Mouse (Mus musculus): Measurements from ENCODE around the gene Rab5b.
A peak's percentile ranks its signal among the peaks of the same experiment; 100 is the strongest.
"Not testable (repeated sequence)": the region's sequence is repeated elsewhere in the genome, so short reads cannot be mapped to it uniquely, and the experiment has no call there.

Gene Rab5b

GRCm38 (mm10) chr10:128695992-128696807, at the start of gene Rab5b:
Gene Rab5b (minus strand): TSS chr10:128696264.
- peak; percentile 97 to 100 for DNase-seq

DNA sequence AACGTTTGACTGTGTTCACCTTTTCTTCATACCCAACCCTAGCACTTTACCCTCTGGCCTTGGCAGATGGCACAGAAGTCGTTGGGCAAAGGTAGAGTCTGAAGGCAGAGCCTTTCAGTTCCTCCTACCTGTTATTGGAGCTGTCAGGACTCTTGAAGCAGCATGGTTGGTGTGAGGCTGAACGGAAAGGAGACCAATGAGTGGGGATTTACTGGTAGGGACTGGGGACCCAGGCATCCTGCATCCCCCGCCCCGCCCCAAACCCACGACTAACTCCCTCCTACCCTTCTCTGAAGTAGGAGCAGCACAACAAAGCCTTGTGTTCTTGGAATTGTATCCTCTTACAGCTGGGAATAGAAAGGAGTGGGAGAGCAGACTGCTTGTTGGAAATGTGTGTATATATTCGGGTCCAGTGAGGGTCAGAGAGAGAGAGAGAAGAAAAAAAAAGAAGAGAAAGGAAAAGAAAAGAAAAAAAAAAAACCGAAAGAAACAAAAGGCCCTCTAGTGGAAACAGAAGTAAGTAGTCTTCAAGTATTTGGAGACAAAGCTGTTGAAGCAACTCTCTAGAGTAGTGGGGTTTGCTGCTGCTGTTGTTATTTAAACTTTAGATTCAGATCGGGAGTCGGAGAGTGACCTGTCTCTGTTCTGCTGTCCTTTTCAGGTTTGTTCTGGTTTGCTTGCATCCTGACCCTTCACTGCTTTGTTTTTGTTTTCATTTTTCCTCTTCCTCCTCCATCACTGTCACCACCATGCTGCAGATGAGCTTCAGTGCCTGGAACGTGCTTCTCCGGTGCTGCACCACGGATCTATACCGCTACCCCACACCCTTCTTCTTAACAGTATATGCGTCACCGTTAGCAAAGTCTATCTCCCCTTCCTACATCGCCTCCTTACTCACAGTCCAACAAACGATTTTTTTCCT, 48.9 kb upstream of the Rab5b start, which contains the start of gene Dgka:
Gene Dgka (minus strand): TSS at position 176 of the 922 bp plus-strand sequence.
- peak; percentile 35 to 46 for DNase-seq

DNA sequence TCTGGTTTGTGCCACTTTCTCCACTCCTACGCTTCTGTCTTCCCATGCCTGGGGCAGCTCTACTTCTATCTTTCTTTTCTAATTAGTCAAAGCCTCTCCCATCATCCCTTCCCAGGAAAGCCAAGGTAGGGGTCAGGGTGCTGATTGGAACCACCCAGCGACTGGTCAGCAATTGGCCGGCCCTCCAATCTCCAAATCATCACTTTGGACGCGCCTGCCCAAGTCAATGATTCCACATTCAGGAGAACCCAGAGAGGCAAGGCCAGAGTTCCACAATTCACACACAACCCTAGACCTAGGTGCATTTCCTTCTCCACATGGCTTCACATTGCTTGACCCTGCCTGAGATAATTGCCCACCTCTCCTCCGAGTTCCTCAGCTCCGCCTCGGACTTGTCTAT, 48.1 kb upstream of the Rab5b start:
- peak; percentile 53 to 69 for DNase-seq

DNA sequence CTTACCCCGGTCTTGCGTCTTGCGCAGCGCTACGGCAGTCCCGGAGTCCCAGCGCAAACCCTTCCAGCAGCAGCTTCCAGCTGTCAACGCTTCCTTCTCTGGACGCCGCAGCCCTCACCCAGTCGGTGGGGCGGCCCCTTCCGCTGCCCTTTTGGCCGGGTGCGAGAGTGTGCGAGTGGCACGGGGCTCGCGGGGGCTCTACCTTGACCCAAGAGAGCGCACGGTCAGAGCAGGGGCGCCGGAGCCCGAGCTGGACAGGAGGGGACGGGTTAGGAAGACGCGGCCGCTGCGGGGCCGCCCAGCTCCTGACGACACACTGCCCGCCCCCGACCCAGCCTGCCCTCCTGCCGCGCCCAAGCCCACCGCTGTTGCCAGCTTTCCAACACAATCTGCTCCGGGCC, 47.7 kb upstream of the Rab5b start:
- peak; percentile 64 to 82 for DNase-seq

GRCm38 (mm10) chr10:128743235-128743634, 47.2 kb upstream of the Rab5b start:
- peak in 1 of 2 experiments; percentile 12 for DNase-seq

DNA sequence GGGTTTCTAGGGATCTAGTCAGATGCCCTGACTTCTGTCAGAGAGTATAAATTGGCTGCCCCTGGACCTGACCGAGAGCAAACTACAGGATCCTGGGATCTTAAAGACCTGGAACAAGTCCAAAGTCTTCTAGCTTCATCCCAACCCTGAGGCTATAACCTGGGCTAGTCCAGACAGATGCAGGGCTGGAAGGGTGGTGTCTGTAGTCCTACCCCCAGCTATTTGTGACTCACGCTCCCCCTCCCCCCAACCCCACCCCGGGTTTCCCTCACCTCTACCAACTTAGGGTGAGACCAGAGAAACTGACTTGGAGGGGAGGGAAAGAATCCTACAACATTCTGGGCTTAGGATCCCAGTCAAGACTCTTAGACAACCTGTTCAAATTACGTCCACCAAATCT, 46.6 kb upstream of the Rab5b start:
- no peak for DNase-seq

- no peak for DNase-seq
Observed at GRCm38 (mm10) chr10:128740296-128740695, 44.2 kb upstream of the Rab5b start.

DNA sequence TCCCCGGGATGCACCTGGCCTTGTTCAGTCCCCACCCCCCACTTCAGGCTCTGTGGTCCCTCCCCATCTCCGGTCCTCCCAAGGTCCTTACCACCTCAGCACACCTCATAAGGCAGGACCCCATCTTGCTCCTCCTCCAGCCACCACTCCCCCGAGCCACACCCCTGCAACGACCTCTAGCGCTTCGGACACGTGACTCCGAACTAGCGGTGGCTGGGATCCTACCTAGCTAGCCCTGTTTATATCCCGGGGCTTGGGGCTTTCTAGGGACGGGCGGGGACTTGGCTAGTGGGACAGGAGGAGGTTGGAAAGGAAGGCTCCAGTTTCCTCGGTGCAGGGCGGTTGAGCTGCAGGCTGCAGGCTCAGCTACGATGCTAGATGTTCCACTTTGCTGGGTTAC, 41.4 kb upstream of the Rab5b start:
- peak; percentile 20 for DNase-seq

- no peak for DNase-seq
Observed at GRCm38 (mm10) chr10:128731992-128732391, 35.9 kb upstream of the Rab5b start.

DNA sequence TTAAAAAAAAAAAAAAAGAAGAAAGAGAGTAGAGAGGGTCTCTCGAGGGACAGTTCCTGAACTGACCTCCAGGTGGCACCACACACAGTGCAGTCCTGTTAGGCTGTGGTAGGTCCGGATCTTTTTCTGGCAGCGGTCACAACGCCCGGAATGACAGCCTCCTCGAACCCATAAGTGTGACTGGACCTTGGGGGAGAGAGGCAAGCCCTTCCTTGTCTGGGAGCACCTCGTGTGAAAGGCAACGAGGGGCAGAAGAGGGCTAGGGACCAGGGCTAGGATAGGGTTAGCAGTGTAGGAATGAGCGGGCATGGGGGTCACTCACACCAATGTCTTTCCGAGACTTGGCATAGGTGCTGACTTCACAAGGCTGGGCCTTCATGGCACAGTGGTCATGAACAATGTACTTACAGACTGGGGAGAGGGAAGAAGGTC, 35.0 kb upstream of the Rab5b start:
- peak; percentile 67 to 88 for DNase-seq

DNA sequence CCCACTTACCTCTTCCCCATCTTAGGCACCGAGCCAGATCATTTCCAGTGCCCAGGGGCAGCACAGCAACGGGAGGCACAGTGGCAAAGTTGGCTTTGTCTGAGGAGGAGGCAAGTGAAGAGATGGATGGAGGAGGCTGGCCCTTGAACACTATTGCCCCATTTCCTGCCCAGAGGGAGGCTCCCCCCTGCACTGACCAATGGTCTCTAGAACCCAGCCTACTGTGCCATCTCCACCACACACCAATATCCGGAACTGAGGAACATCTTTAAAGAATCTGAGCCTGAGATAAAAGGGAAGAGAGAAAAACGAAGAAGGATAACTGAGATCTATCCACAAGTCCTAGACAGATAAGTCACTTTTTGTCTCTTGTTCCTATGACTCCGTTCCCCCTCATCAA, 32.0 kb upstream of the Rab5b start:
- no peak for DNase-seq

GRCm38 (mm10) chr10:128725466-128725865, 29.4 kb upstream of the Rab5b start:
- DNase-seq: not testable (repeated sequence)

- DNase-seq: no peak
Observed at GRCm38 (mm10) chr10:128715559-128716537, 19.8 kb upstream of the Rab5b start.

GRCm38 (mm10) chr10:128711318-128711717, 15.3 kb upstream of the Rab5b start:
- DNase-seq: not testable (repeated sequence)

DNA sequence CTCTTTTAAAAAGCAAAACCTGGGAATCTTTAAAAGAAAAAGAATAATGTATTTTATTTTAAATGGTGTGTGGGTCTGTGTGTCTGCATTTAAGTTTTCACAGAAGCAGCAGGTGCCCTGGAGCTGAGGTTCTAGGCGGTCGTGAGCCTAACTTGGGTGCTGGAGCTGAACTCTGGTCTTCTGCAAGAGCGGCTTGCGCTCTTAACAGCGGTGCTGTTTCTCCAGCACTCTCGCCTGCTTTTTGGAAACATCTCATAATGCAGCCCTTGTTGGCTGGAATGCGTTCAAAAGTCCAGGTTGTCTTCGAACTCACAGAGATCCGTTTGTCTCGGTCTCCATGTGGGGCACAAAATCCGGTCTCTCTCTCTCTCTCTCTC, 9.2 kb upstream of the Rab5b start:
- DNase-seq: peak in 1 of 2 experiments; percentile 13

GRCm38 (mm10) chr10:128704491-128705316, 8.6 kb upstream of the Rab5b start, which contains the start of gene Cdk2:
Gene Cdk2 (minus strand): TSS chr10:128705031.
- peak; percentile 95 to 97 for DNase-seq

GRCm38 (mm10) chr10:128703895-128704294, 7.8 kb upstream of the Rab5b start, which contains the start of gene Pmel:
Gene Pmel (plus strand): TSS chr10:128704195.
- no peak for DNase-seq

DNA sequence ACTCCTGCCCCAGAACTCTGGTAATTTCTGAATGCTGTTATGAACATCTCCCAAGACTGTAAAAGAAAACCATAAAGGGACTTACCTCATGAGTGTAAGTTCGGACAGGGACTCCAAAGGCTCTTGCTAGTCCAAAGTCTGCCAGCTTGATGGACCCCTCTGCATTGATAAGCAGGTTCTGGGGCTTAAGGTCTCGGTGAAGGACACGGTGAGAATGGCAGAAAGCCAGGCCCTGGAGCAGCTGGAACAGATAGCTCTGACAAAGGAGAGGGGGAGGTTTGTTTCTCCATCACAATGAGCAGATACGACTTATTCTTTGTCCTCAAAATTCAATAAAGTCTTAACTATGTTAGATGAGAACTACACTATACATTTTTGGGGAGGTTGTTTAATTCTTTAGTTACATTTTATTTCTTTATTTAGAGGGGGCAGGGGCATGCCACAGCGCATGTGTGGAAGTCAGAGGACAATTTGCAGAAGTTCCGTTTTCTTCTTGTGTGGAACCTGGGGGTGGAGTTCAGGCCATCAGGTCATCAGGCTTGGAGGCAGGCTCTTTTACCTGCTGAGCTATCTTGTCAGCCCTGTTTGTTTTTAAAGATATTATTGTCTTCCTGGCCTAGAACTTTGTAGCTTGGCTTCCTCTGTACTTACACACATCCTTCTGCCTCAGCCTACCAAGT, 6.4 kb upstream of the Rab5b start:
- no peak for DNase-seq

- DNase-seq: no peak
Observed at GRCm38 (mm10) chr10:128700712-128701111, 4.6 kb upstream of the Rab5b start.

- DNase-seq: no peak
Observed at GRCm38 (mm10) chr10:128699611-128700010, 3.5 kb upstream of the Rab5b start.

Data from kidney, postnatal 36 days (tissue).